Mouse (Mus musculus): Measurements from ENCODE around the gene Neurl1a.
A peak's percentile ranks its signal among the peaks of the same experiment; 100 is the strongest.

Gene Neurl1a

GRCm38 (mm10) chr19:47247791-47248190 lies 69.2 kb downstream of the Neurl1a start:
- no peak for DNase-seq (ENCODE audit: low spot score in 2 of 2)

GRCm38 (mm10) chr19:47248296-47248695 lies 69.7 kb downstream of the Neurl1a start:
- no peak for DNase-seq (ENCODE audit: low spot score in 2 of 2)

GRCm38 (mm10) chr19:47248906-47249568 lies 70.4 kb downstream of the Neurl1a start:
- DNase-seq (ENCODE audit: low spot score in 2 of 2), result no peak

- DNase-seq (ENCODE audit: low spot score in 2 of 2), result no peak
These were observed 72.3 kb downstream of the Neurl1a start for GRCm38 (mm10) chr19:47250931-47251330.

- DNase-seq (ENCODE audit: low spot score in 2 of 2), result no peak
These were observed 74.5 kb downstream of the Neurl1a start for GRCm38 (mm10) chr19:47253053-47253628.

- DNase-seq (ENCODE audit: low spot score in 2 of 2), result no peak
These were observed 76.4 kb downstream of the Neurl1a start for GRCm38 (mm10) chr19:47255036-47255435.

- DNase-seq (ENCODE audit: low spot score in 2 of 2), result no peak
These were observed 77.3 kb downstream of the Neurl1a start for GRCm38 (mm10) chr19:47255919-47256318.

GRCm38 (mm10) chr19:47259581-47259980 lies 81.0 kb downstream of the Neurl1a start:
- DNase-seq (ENCODE audit: low spot score in 2 of 2), result peak in 1 of 2 experiments; percentile 19

- no peak for DNase-seq (ENCODE audit: low spot score in 2 of 2)
These were observed 82.6 kb downstream of the Neurl1a start for GRCm38 (mm10) chr19:47261196-47261595.

- DNase-seq (ENCODE audit: low spot score in 2 of 2), result no peak
These were observed 85.0 kb downstream of the Neurl1a start for GRCm38 (mm10) chr19:47263621-47264020.

GRCm38 (mm10) chr19:47264322-47265092 lies 85.9 kb downstream of the Neurl1a start:
- DNase-seq (ENCODE audit: low spot score in 2 of 2), result peak in 1 of 2 experiments; percentile 16

GRCm38 (mm10) chr19:47266070-47266801 lies 87.6 kb downstream of the Neurl1a start:
- no peak for DNase-seq (ENCODE audit: low spot score in 2 of 2)

- DNase-seq (ENCODE audit: low spot score in 2 of 2), result no peak
These were observed 88.4 kb downstream of the Neurl1a start for GRCm38 (mm10) chr19:47267066-47267465.

GRCm38 (mm10) chr19:47269729-47270128 lies 91.1 kb downstream of the Neurl1a start:
- DNase-seq (ENCODE audit: low spot score in 2 of 2), result no peak

- DNase-seq (ENCODE audit: low spot score in 2 of 2), result no peak
These were observed 91.9 kb downstream of the Neurl1a start for GRCm38 (mm10) chr19:47270520-47270919.

GRCm38 (mm10) chr19:47276730-47277129 lies 98.1 kb downstream of the Neurl1a start:
- DNase-seq (ENCODE audit: low spot score in 2 of 2), result no peak

- DNase-seq (ENCODE audit: low spot score in 2 of 2), result no peak
These were observed 100.8 kb downstream of the Neurl1a start for GRCm38 (mm10) chr19:47279372-47279771.

- no peak for DNase-seq (ENCODE audit: low spot score in 2 of 2)
These were observed 101.3 kb downstream of the Neurl1a start for GRCm38 (mm10) chr19:47279788-47280532.

- no peak for DNase-seq (ENCODE audit: low spot score in 2 of 2)
These were observed 102.3 kb downstream of the Neurl1a start for GRCm38 (mm10) chr19:47280894-47281293.

- no peak for DNase-seq (ENCODE audit: low spot score in 2 of 2)
These were observed 103.4 kb downstream of the Neurl1a start for GRCm38 (mm10) chr19:47282050-47282454.

- no peak for DNase-seq (ENCODE audit: low spot score in 2 of 2)
These were observed 104.1 kb downstream of the Neurl1a start for GRCm38 (mm10) chr19:47282688-47283215.
